Mouse (Mus musculus) kidney, postnatal 0 days (tissue): Measurements from ENCODE around the gene Hoxc5. TPM values are rescaled to one million over a fixed set of nuclear protein-coding genes. Genes with fewer than 3 reads are reported as not detected.
A peak's percentile ranks its signal among the peaks of the same experiment; 100 is the strongest.

Experiments
- ATAC-seq: fragments of 200-750 bp; cut with Nextera tagmentation; replicated peaks from 2 replicates; pipeline ENCODE4 v1.8.0; 2017; ENCODE audit warnings: low read depth, moderate number of reproducible peaks, moderate TSS enrichment, moderate library complexity; ENCODE audit not compliant: low FRiP score
- DNase-seq: peaks from one replicate; pipeline ENCODE4 v3.0.0-alpha.2; 2016; ENCODE audit warnings: low spot score
- H3K27ac ChIP-seq: fragments of 300-500 bp; sonication (generic); 2 replicates; pipeline ENCODE4 v1.5.1; 2014; ENCODE audit warnings: mild to moderate bottlenecking
- H3K27me3 ChIP-seq: fragments of 300-500 bp; sonication (generic); 2 replicates; pipeline ENCODE4 v1.6.1; 2014; ENCODE audit warnings: low read length, mixed read lengths; ENCODE audit not compliant: insufficient read depth
- H3K36me3 ChIP-seq: fragments of 300-500 bp; sonication (generic); 2 replicates; pipeline ENCODE4 v1.6.1; 2014; ENCODE audit warnings: low read length, mixed read lengths; ENCODE audit not compliant: insufficient read depth
- H3K4me1 ChIP-seq: fragments of 300-500 bp; sonication (generic); replicated peaks from 2 replicates; pipeline ENCODE4 v1.6.1; 2014; ENCODE audit warnings: antibody characterized with exemption, low read length, mixed read lengths; ENCODE audit not compliant: insufficient read depth
- H3K4me2 ChIP-seq: fragments of 300-500 bp; sonication (generic); 2 replicates; pipeline ENCODE4 v1.6.1; 2014; ENCODE audit warnings: mild to moderate bottlenecking, low read length, moderate library complexity, mixed read lengths
- H3K4me3 ChIP-seq: fragments of 300-500 bp; sonication (generic); replicated peaks from 2 replicates; pipeline ENCODE4 v1.5.1; 2014; ENCODE audit warnings: low read depth, low read length
- H3K9ac ChIP-seq: fragments of 300-500 bp; sonication (generic); 2 replicates; pipeline ENCODE4 v1.6.1; 2014; ENCODE audit warnings: low read depth, low read length
- H3K9me3 ChIP-seq: fragments of 300-500 bp; sonication (generic); replicated peaks from 2 replicates; pipeline ENCODE4 v1.6.1; 2016; ENCODE audit warnings: low read length, inconsistent platforms, mixed read lengths
- CTCF ChIP-seq: IDR thresholded peaks from 2 replicates; pipeline ENCODE4 v1.5.1; 2016; ENCODE audit warnings: antibody characterized with exemption, low read depth, mild to moderate bottlenecking, moderate library complexity
- WGBS: fragments of 180-500 bp; shearing (Covaris S2); extraction: QIAGEN DNeasy Blood & Tissue Kit; methylation state at CpG from one replicate; pipeline ENCODE4 v1.1.7; 2014; 5-methylcytosine and 5-hydroxymethylcytosine counted together
- polyA plus RNA-seq: library from polyadenylated mRNA; unstranded; fragments of >200 nt; fragmentation: Nextera tagmentation; extraction: Ambion mirVana; gene quantifications from 2 replicates; pipeline ENCODE4 v1.2.1, GENCODE M21; 2015

Hoxc5 gene
- polyA plus RNA-seq, 1 experiment from 2014 or later: 3.9 TPM

DNA sequence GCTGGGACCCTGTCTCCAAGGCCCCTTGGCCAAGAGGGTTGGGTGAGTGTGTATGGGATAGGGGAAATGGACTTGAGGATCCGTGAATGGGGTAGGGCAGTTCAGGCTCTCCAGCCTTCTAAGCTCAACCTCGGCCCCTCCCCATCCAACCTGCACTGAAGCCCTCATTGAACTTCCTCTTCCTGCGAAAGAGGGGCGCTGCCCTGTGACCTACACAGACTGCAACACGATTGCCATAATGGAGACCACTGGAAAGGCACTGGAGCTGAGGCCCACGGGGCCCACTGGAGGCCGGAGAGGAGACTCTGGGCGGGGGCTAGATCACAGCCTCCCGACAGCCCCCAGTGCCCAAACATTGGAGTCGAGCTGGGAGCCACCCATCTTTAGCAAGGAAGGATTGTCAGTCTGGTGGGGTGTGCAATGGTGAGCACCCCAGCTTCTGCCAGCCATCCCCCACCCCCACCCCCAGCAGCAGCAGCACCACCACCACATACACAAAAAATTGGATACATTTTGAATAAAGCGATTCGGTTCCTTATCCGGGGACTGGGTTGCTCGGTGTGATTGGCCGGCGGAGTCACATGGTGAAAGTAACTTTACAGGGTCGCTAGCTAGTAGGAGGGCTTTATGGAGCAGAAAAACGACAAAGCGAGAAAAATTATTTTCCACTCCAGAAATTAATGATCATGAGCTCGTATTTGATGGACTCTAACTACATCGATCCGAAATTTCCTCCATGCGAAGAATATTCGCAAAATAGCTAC is 67.0 kb downstream of the Hoxc5 start:
- ATAC-seq (peak; percentile 58), DNase-seq (no peak)
- 9% methylated on average over 24 of the region's 24 CpGs for WGBS
- Histone ChIP-seq H3K4me3 (peak overlapping the region; percentile 37), H3K9me3 (no peaks in the 10 kb centered on the region), H3K36me3 (no peaks in the 10 kb centered on the region), H3K27ac (peak overlapping the region; percentile 76; the same call in 1 of the 2 replicates), H3K4me2 (peak overlapping the region; percentile 78), H3K27me3 (0 out of 2 replicates have a peak, but pooled peaks cover 14% of the 10 kb centered on the region), H3K4me1 (peaks cover 35% of the 10 kb centered on the region), H3K9ac (peak overlapping the region; percentile 52; the same call in 1 of the 2 replicates)
- no peak for TF ChIP-seq CTCF

DNA sequence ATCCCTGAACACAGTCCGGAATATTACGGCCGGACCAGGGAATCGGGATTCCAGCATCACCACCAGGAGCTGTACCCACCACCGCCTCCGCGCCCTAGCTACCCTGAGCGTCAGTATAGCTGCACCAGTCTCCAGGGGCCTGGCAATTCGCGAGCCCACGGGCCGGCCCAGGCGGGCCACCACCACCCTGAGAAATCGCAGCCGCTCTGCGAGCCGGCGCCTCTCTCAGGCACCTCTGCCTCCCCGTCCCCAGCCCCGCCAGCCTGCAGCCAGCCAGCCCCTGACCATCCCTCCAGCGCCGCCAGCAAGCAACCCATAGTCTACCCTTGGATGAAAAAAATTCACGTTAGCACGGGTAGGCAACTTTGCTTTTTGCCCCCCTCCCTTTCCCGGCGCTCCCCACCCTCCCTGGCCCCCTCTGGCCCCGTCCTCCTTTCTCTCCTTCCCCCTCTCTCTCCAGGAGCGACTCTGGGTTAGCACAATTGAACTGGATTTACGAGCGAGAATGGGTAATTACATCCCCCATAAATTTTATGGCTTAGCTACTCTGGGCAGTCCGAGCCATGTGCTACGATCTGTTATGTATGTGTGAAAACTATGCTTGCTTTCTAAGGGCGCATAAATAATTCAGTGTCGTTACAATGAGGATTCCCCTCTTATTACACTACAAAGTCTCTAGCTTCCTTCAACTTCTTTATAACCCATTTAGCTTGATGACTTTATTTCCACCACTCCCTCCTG is 67.7 kb downstream of the Hoxc5 start:
- DNase-seq: peak; percentile 95
- peak; percentile 57 for ATAC-seq
- Histone ChIP-seq H3K36me3 (no peaks in the 10 kb centered on the region), H3K4me2 (peak overlapping the region; percentile 78), H3K27me3 (0 out of 2 replicates have a peak, but pooled peaks cover 12% of the 10 kb centered on the region), H3K9me3 (no peaks in the 10 kb centered on the region), H3K27ac (peak overlapping the region; percentile 76), H3K4me3 (peak overlapping the region; percentile 37), H3K4me1 (peaks cover 35% of the 10 kb centered on the region), H3K9ac (peak overlapping the region; percentile 52)
- no peak for TF ChIP-seq CTCF
- 3% methylated on average over 34 of the region's 34 CpGs for WGBS

DNA sequence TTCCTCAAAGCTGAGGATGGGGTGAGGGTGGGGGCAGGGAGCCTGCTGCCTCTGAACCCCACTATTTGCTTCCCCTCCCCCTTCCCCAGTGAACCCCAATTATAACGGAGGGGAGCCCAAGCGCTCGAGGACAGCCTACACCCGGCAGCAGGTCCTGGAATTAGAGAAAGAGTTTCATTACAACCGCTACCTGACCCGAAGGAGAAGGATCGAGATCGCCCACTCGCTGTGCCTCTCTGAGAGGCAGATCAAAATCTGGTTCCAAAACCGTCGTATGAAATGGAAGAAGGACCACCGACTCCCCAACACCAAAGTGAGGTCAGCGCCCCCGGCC is 68.3 kb downstream of the Hoxc5 start:
- TF ChIP-seq CTCF: no peak
- Histone ChIP-seq H3K27me3 (0 out of 2 replicates have a peak, but pooled peaks cover 12% of the 10 kb centered on the region), H3K27ac (0 out of 2 replicates have a peak overlapping the region, but pooled peaks have one; percentile 3)

DNA sequence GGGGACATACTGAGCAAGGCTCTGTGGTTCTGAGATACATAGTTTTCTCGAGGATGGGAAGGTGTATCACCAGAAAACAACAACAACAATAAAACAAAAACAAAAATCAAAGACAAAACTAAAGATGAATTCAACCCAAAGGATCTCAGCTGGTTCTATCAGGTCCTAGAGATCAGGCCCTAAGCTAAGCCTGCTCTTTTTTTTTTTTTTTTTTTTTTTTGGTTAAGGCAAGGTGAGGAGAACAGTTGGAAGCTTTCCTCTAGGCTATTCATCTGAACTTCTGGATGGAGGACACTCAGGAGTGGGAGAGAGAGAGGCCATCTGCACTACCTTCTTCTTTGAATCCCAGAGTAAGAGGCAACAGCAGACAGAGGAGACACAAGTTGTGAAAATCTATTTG is 70.3 kb downstream of the Hoxc5 start:
- no peak overlapping the region for H3K27ac ChIP-seq
- H3K4me2 ChIP-seq: no peak overlapping the region
- WGBS: 59% methylated on average over 1 of the region's 1 CpGs
- no peak for TF ChIP-seq CTCF
- H3K4me1 ChIP-seq: peaks cover 43% of the 10 kb centered on the region
- ATAC-seq (no peak), DNase-seq (no peak)
- H3K27me3 ChIP-seq: 0 out of 2 replicates have a peak, but pooled peaks cover 12% of the 10 kb centered on the region
- no peak overlapping the region for H3K4me3 ChIP-seq
- H3K9me3 ChIP-seq: no peaks in the 10 kb centered on the region
- no peaks in the 10 kb centered on the region for H3K36me3 ChIP-seq
- H3K9ac ChIP-seq: no peak overlapping the region

More for the DNA sequence above, 68.3 kb downstream of the Hoxc5 start:
- DNase-seq (no peak), ATAC-seq (peak; percentile 37; the same call in 1 of the 2 replicates)
- Histone ChIP-seq H3K4me3 (peak overlapping the region; percentile 37), H3K9me3 (no peaks in the 10 kb centered on the region), H3K4me1 (peaks cover 40% of the 10 kb centered on the region), H3K36me3 (no peaks in the 10 kb centered on the region), H3K4me2 (peak overlapping the region; percentile 78), H3K9ac (no peak overlapping the region)
- WGBS: 4% methylated on average over 14 of the region's 14 CpGs

DNA sequence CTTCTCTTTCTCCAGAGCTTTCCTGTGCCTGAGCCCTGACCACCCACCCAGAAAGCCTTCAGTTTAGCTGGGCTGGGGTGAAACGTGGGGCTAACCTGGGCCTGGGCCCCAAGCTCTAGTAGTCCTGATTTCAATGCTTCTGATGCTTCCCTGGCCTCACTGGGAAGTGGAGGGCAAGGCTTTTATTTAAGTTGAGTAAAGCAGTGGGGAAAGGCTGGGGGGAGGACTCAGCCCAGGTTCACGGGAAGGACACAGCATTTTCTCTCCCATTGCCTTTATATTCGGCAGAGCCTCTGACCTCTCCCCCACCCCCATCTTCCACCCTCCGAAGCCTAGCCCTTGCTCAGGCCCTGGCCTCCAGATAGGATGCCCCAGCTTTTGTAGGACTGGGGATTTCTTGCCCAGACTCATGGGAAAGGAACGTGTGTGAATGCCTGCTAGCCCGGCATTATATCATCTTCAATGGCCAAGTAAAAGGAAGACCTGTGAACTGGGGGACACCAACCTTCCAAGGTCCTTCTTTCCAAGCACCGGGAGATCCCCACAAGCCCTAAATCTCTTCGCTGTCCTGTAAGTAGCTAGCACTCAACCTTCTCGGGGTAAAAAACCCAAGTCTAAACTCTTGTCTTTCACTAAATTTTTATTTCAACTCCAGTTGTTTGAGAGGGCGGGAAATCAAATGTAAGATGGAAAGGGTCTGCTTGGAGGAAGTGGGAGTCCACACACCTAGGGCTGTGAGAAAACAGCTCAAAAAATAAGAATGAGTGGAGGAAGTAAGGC is 71.6 kb downstream of the Hoxc5 start:
- Histone ChIP-seq H3K36me3 (no peaks in the 10 kb centered on the region), H3K4me3 (no peak overlapping the region), H3K9me3 (no peaks in the 10 kb centered on the region), H3K4me1 (peaks cover 35% of the 10 kb centered on the region), H3K4me2 (no peak overlapping the region), H3K27me3 (0 out of 2 replicates have a peak, but pooled peaks cover 9% of the 10 kb centered on the region), H3K9ac (no peak overlapping the region), H3K27ac (no peak overlapping the region)
- DNase-seq: no peak
- no peak for ATAC-seq
- TF ChIP-seq CTCF: no peak
- 40% methylated on average over 10 of the region's 10 CpGs for WGBS

DNA sequence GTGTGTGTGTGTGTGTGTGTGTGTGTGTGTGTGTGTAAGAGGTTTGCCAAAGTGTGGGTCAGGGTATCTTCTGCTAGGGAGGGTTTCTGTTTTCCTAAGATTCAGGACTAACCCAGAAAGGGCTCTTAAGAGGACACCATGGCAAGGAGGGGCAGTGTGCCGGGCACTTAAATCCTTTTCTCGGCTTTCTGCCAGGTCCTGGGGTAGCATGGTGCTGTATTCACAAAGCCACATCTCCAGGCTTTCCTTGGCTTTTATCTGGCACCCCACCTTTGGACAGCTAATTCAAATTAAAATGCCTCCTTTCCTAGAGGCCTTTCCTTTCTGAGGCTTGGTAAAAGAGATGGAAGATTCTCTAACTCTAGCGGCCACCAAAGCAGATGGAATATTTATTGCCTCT is 72.4 kb downstream of the Hoxc5 start:
- no peak for ATAC-seq
- Histone ChIP-seq H3K27ac (no peak overlapping the region), H3K4me1 (peaks cover 28% of the 10 kb centered on the region), H3K36me3 (no peaks in the 10 kb centered on the region), H3K9ac (no peak overlapping the region), H3K9me3 (no peaks in the 10 kb centered on the region), H3K27me3 (0 out of 2 replicates have a peak, but pooled peaks cover 8% of the 10 kb centered on the region), H3K4me2 (no peak overlapping the region), H3K4me3 (no peak overlapping the region)
- TF ChIP-seq CTCF: no peak
- DNase-seq: no peak
- WGBS: 32% methylated on average over 3 of the region's 3 CpGs
